Mouse (Mus musculus) midbrain, embryonic 15.5 days (tissue): ENCODE measurements at regions not wholly inside any gene's neighbourhood (a gene's known extent, or its start where the extent isn't known, plus 50 kb on each side); places are given as distances from the start of the nearest gene placed in this dataset.

ENCODE experiments used
- ATAC-seq: fragments of 200-750 bp; cut with Nextera tagmentation; replicated peaks from 2 replicates; pipeline ENCODE4 v1.8.0; 2017; ENCODE audit warnings: moderate TSS enrichment
- H3K27ac ChIP-seq: fragments of 300-500 bp; sonication (generic); 2 replicates; pipeline ENCODE4 v1.5.1; 2015; ENCODE audit warnings: mild to moderate bottlenecking, inconsistent platforms
- H3K27me3 ChIP-seq: fragments of 300-500 bp; sonication (generic); replicated peaks from 2 replicates; pipeline ENCODE4 v1.6.1; 2015; ENCODE audit warnings: inconsistent platforms
- H3K36me3 ChIP-seq: fragments of 300-500 bp; sonication (generic); replicated peaks from 2 replicates; pipeline ENCODE4 v1.6.1; 2015; ENCODE audit warnings: inconsistent platforms
- H3K4me1 ChIP-seq: fragments of 300-500 bp; sonication (generic); 2 replicates; pipeline ENCODE4 v1.6.1; 2015; ENCODE audit warnings: inconsistent platforms
- H3K4me2 ChIP-seq: fragments of 300-500 bp; sonication (generic); 2 replicates; pipeline ENCODE4 v1.6.1; 2015; ENCODE audit warnings: inconsistent platforms, mild to moderate bottlenecking, moderate library complexity
- H3K4me3 ChIP-seq: fragments of 300-500 bp; sonication (generic); 2 replicates; pipeline ENCODE4 v1.5.1; 2015; ENCODE audit warnings: mild to moderate bottlenecking, inconsistent platforms
- H3K9ac ChIP-seq: fragments of 300-500 bp; sonication (generic); 2 replicates; pipeline ENCODE4 v1.6.1; 2015; ENCODE audit warnings: mild to moderate bottlenecking, inconsistent platforms
- H3K9me3 ChIP-seq: fragments of 300-500 bp; sonication (generic); 2 replicates; pipeline ENCODE4 v1.6.1; 2016; ENCODE audit warnings: inconsistent platforms
- WGBS: fragments of 180-500 bp; shearing (Covaris S2); methylation state at CpG from one replicate; pipeline ENCODE4 v1.1.7; 2015; ENCODE audit warnings: mixed read lengths; 5-methylcytosine and 5-hydroxymethylcytosine counted together

DNA sequence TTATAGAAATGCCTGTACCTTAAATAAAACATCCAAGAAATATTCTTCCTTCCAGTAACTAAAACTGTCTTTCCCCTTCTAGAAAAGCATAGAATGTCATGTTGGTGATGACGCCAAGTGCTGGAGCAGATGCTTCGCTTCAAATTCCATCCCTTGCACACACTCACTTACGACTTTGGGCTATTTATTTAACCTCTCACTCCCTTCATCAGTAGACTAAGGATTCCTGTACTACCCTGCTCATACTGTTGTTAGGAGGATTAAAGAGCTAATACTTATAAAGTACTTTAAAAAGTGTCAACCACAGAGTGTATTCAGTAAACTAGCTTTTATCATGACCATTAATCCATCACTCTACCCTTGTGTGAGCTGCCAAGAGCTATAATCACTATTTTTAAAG lies 296.8 kb upstream of the Cited2 start:
- Histone ChIP-seq H3K4me2 (no peak overlapping the region), H3K9me3 (no peaks in the 10 kb centered on the region), H3K27me3 (no peaks in the 10 kb centered on the region), H3K9ac (no peak overlapping the region), H3K36me3 (no peaks in the 10 kb centered on the region), H3K4me1 (no peaks in the 10 kb centered on the region), H3K4me3 (no peak overlapping the region), H3K27ac (no peak overlapping the region)
- WGBS, result 93% methylated on average over 3 of the region's 3 CpGs
- ATAC-seq, result no peak

- no peaks in the 10 kb centered on the region for H3K36me3 ChIP-seq
- H3K4me2 ChIP-seq, result no peak overlapping the region
- no peak for ATAC-seq
- H3K27me3 ChIP-seq, result no peaks in the 10 kb centered on the region
- H3K27ac ChIP-seq, result no peak overlapping the region
- no peak overlapping the region for H3K4me3 ChIP-seq
- no peaks in the 10 kb centered on the region for H3K4me1 ChIP-seq
- no peaks in the 10 kb centered on the region for H3K9me3 ChIP-seq
- no peak overlapping the region for H3K9ac ChIP-seq
Observed at GRCm38 (mm10) chr10:17427316-17427715, 295.7 kb upstream of the Cited2 start.

GRCm38 (mm10) chr10:17428315-17428714 lies 294.7 kb upstream of the Cited2 start:
- ATAC-seq, result no peak
- H3K4me3 ChIP-seq, result no peak overlapping the region
- no peak overlapping the region for H3K27ac ChIP-seq
- H3K36me3 ChIP-seq, result no peaks in the 10 kb centered on the region
- 73% methylated on average over 3 of the region's 3 CpGs for whole genome bisulfite sequencing
- no peaks in the 10 kb centered on the region for H3K9me3 ChIP-seq
- no peaks in the 10 kb centered on the region for H3K4me1 ChIP-seq
- no peak overlapping the region for H3K4me2 ChIP-seq
- no peak overlapping the region for H3K9ac ChIP-seq
- no peaks in the 10 kb centered on the region for H3K27me3 ChIP-seq

GRCm38 (mm10) chr10:17431068-17431467 lies 291.9 kb upstream of the Cited2 start:
- no peak overlapping the region for H3K27ac ChIP-seq
- H3K27me3 ChIP-seq, result no peaks in the 10 kb centered on the region
- no peak for ATAC-seq
- H3K4me1 ChIP-seq, result no peaks in the 10 kb centered on the region
- H3K4me2 ChIP-seq, result no peak overlapping the region
- no peaks in the 10 kb centered on the region for H3K36me3 ChIP-seq
- H3K4me3 ChIP-seq, result no peak overlapping the region
- no peak overlapping the region for H3K9ac ChIP-seq
- 90% methylated on average over 8 of the region's 8 CpGs for WGBS
- no peaks in the 10 kb centered on the region for H3K9me3 ChIP-seq

GRCm38 (mm10) chr10:17434098-17434497 lies 288.9 kb upstream of the Cited2 start:
- H3K4me1 ChIP-seq, result no peaks in the 10 kb centered on the region
- no peaks in the 10 kb centered on the region for H3K9me3 ChIP-seq
- no peak overlapping the region for H3K4me3 ChIP-seq
- H3K36me3 ChIP-seq, result no peaks in the 10 kb centered on the region
- no peak for ATAC-seq
- H3K9ac ChIP-seq, result no peak overlapping the region
- H3K4me2 ChIP-seq, result no peak overlapping the region
- 68% methylated on average over 4 of the region's 4 CpGs for WGBS
- H3K27ac ChIP-seq, result no peak overlapping the region
- H3K27me3 ChIP-seq, result no peaks in the 10 kb centered on the region

DNA sequence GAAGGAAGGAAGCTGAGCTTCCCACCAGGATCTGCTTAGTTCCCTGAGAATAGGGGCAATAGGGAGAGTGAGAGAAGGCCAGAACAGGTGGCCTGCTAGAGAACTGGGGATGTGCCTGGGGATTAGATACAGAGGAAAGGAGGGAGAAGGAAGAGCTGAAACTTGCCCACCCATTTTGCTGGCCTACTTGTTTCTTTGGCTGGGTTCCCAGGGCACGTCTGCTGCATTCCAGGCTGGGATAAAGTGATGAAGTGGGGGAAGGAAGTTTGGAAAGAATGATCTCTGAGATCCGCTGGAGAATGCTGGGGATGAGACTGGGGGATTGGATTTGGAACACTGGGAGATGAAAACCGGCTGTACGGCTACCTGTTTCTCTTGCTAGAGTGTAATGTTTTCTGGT lies 272.8 kb upstream of the Cited2 start:
- no peaks in the 10 kb centered on the region for H3K4me1 ChIP-seq
- H3K27ac ChIP-seq, result no peak overlapping the region
- no peak for ATAC-seq
- no peak overlapping the region for H3K9ac ChIP-seq
- no peak overlapping the region for H3K4me2 ChIP-seq
- no peaks in the 10 kb centered on the region for H3K36me3 ChIP-seq
- no peaks in the 10 kb centered on the region for H3K9me3 ChIP-seq
- WGBS, result 77% methylated on average over 4 of the region's 4 CpGs
- H3K4me3 ChIP-seq, result no peak overlapping the region
- H3K27me3 ChIP-seq, result no peaks in the 10 kb centered on the region

GRCm38 (mm10) chr10:17470880-17471279 lies 252.1 kb upstream of the Cited2 start:
- H3K4me1 ChIP-seq, result no peaks in the 10 kb centered on the region
- no peak overlapping the region for H3K4me2 ChIP-seq
- H3K4me3 ChIP-seq, result no peak overlapping the region
- 93% methylated on average over 4 of the region's 4 CpGs for WGBS
- H3K9me3 ChIP-seq, result no peaks in the 10 kb centered on the region
- no peak overlapping the region for H3K9ac ChIP-seq
- H3K27me3 ChIP-seq, result no peaks in the 10 kb centered on the region
- no peak for ATAC-seq
- no peak overlapping the region for H3K27ac ChIP-seq
- H3K36me3 ChIP-seq, result no peaks in the 10 kb centered on the region

DNA sequence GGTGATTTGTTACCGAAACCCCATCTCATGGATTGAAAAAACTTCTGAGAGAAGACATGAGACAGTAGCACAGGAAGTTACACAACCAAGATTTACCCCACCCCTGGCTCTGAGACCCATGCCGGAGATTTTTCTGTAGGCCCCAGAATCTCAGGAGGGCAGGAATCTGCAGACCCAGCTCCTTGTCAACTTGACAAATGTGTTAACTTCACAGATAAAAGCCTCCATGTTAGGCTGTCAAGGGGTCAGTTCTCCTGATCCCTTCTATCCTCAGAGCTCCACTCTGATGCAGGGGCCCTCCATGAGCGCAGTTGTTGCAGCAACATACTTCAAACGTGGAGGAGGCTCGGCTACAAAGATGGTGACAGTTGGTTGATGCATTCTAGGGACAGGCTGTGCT lies 250.5 kb upstream of the Cited2 start:
- no peak for ATAC-seq
- WGBS, result 50% methylated on average over 5 of the region's 5 CpGs
- H3K27me3 ChIP-seq, result no peaks in the 10 kb centered on the region
- no peaks in the 10 kb centered on the region for H3K36me3 ChIP-seq
- no peak overlapping the region for H3K4me2 ChIP-seq
- H3K27ac ChIP-seq, result no peak overlapping the region
- H3K4me1 ChIP-seq, result no peaks in the 10 kb centered on the region
- no peak overlapping the region for H3K4me3 ChIP-seq
- H3K9me3 ChIP-seq, result no peaks in the 10 kb centered on the region
- H3K9ac ChIP-seq, result no peak overlapping the region

- H3K9ac ChIP-seq, result no peak overlapping the region
- no peak overlapping the region for H3K4me3 ChIP-seq
- peaks cover 11% of the 10 kb centered on the region for H3K4me1 ChIP-seq
- H3K36me3 ChIP-seq, result no peaks in the 10 kb centered on the region
- no peak for ATAC-seq
- WGBS, result 82% methylated on average over 3 of the region's 3 CpGs
- H3K9me3 ChIP-seq, result no peaks in the 10 kb centered on the region
- H3K27me3 ChIP-seq, result no peaks in the 10 kb centered on the region
- no peak overlapping the region for H3K4me2 ChIP-seq
- no peak overlapping the region for H3K27ac ChIP-seq
Observed at GRCm38 (mm10) chr10:17475976-17476375, 247.0 kb upstream of the Cited2 start.

- Histone ChIP-seq H3K27me3 (no peaks in the 10 kb centered on the region), H3K4me2 (no peak overlapping the region), H3K4me1 (peaks cover 11% of the 10 kb centered on the region), H3K9me3 (no peaks in the 10 kb centered on the region), H3K36me3 (no peaks in the 10 kb centered on the region), H3K9ac (no peak overlapping the region), H3K4me3 (no peak overlapping the region), H3K27ac (no peak overlapping the region)
- WGBS, result 92% methylated on average over 6 of the region's 6 CpGs
- ATAC-seq, result no peak
Observed at GRCm38 (mm10) chr10:17476720-17477119, 246.3 kb upstream of the Cited2 start.

DNA sequence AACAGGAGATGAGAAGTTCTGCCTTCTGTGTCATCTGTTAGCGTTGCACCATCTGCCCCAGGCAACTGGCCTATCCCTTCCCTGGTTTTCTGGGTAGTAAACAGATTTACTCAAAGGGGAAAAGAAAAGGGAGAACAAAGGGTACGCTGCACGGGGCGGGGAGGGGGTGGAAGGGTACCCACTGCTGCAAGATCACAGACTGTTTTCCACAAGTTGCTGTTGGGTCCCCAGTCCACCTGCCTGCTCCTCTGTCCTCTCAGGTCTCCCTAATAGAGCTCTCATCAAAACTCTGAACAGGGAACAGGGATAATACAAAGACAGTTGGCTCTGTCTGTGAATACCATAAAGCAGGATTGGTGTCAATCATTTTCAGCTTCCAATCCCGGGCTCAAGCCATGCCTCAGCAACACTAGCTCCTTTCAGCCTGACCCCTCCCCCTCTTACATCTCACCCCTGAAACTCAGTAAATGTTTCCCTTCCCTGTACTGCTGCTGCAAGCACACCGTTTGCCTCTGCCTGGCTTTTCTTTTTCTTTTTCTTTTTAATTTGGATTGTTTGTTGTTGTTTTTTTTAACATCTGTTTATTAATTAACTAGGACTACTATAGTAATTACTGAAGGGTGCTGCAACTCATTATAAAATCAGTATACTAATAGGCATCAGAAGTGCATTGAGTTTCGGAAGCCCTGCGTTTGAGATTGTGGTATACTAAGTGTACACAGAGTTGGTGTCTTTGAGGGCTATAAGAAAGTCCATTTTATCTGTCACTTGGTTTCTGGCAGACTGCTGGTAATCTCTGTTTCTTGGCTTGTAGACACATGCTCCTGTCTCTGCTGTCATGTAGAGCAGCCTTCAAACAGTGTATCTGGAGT lies 244.0 kb upstream of the Cited2 start:
- H3K4me3 ChIP-seq, result no peak overlapping the region
- no peak overlapping the region for H3K9ac ChIP-seq
- ATAC-seq, result peak; percentile 92
- no peaks in the 10 kb centered on the region for H3K36me3 ChIP-seq
- WGBS, result 14% methylated on average over 8 of the region's 8 CpGs
- no peak overlapping the region for H3K27ac ChIP-seq
- peaks cover 11% of the 10 kb centered on the region for H3K4me1 ChIP-seq
- no peaks in the 10 kb centered on the region for H3K27me3 ChIP-seq
- peak overlapping the region; percentile 13; the same call in 1 of the 2 replicates for H3K4me2 ChIP-seq
- H3K9me3 ChIP-seq, result no peaks in the 10 kb centered on the region

GRCm38 (mm10) chr10:17482751-17483150 lies 240.3 kb upstream of the Cited2 start:
- peaks cover 11% of the 10 kb centered on the region for H3K4me1 ChIP-seq
- whole genome bisulfite sequencing, result 85% methylated on average over 4 of the region's 4 CpGs
- no peak for ATAC-seq
- H3K4me3 ChIP-seq, result no peak overlapping the region
- no peak overlapping the region for H3K9ac ChIP-seq
- no peaks in the 10 kb centered on the region for H3K27me3 ChIP-seq
- H3K4me2 ChIP-seq, result no peak overlapping the region
- H3K27ac ChIP-seq, result no peak overlapping the region
- no peaks in the 10 kb centered on the region for H3K36me3 ChIP-seq
- H3K9me3 ChIP-seq, result no peaks in the 10 kb centered on the region

GRCm38 (mm10) chr10:17485049-17485449 lies 238.0 kb upstream of the Cited2 start:
- no peaks in the 10 kb centered on the region for H3K4me1 ChIP-seq
- H3K27me3 ChIP-seq, result no peaks in the 10 kb centered on the region
- H3K9me3 ChIP-seq, result no peaks in the 10 kb centered on the region
- ATAC-seq, result no peak
- H3K27ac ChIP-seq, result no peak overlapping the region
- no peak overlapping the region for H3K4me2 ChIP-seq
- H3K4me3 ChIP-seq, result no peak overlapping the region
- whole genome bisulfite sequencing, result 85% methylated on average over 5 of the region's 5 CpGs
- H3K9ac ChIP-seq, result no peak overlapping the region
- H3K36me3 ChIP-seq, result no peaks in the 10 kb centered on the region
